Mouse (Mus musculus) brain, embryonic 14.5 days (tissue): ENCODE results near the gene Glrx5. TPM values are rescaled to one million over a fixed set of nuclear protein-coding genes. Genes with fewer than 3 reads are reported as not detected.

Source experiments
- DNase-seq: peaks from one replicate; pipeline ENCODE4 v3.0.0-alpha.2; 2011; ENCODE audit warnings: low read depth
- CTCF ChIP-seq: fragments of 200-500 bp; IDR thresholded peaks from 2 replicates; pipeline ENCODE4 v1.5.1; 2012; ENCODE audit warnings: inconsistent platforms, mild to moderate bottlenecking, moderate library complexity, borderline replicate concordance; ENCODE audit not compliant: insufficient read depth, insufficient read length; ENCODE audit errors: extremely low read depth
- POLR2A ChIP-seq: fragments of 200-500 bp; IDR thresholded peaks from 2 replicates; pipeline ENCODE4 v1.6.1; 2012; ENCODE audit warnings: mild to moderate bottlenecking, inconsistent platforms, borderline replicate concordance; ENCODE audit not compliant: poor library complexity, insufficient read depth, insufficient read length, severe bottlenecking; ENCODE audit errors: extremely low read depth
- polyA plus RNA-seq: library from polyadenylated mRNA; depleted of rRNA; stranded (reverse); fragments of >200 nt; gene quantifications from 2 replicates; pipeline ENCODE4 v1.2.3, GENCODE M21; 2012

Glrx5 gene
- polyA plus RNA-seq, 1 experiment = 71.3 TPM

- TF ChIP-seq CTCF = no peak
- no peak for TF ChIP-seq POLR2A
Observed at GRCm38 (mm10) chr12:105038918-105039317, 6.4 kb downstream of the Glrx5 start.

GRCm38 (mm10) chr12:105039578-105040289, 7.2 kb downstream of the Glrx5 start:
- DNase-seq = no peak
- TF ChIP-seq CTCF (no peak), POLR2A (no peak)

More at GRCm38 (mm10) chr12:105038918-105039317, 6.4 kb downstream of the Glrx5 start:
- no peak for DNase-seq

GRCm38 (mm10) chr12:105040950-105041349, 8.5 kb downstream of the Glrx5 start:
- TF ChIP-seq POLR2A (no peak), CTCF (no peak)
- DNase-seq = no peak

- no peak for DNase-seq
- TF ChIP-seq POLR2A (no peak), CTCF (no peak)
Observed at GRCm38 (mm10) chr12:105043081-105043480, 10.6 kb downstream of the Glrx5 start.

GRCm38 (mm10) chr12:105044775-105045174, 12.3 kb downstream of the Glrx5 start:
- TF ChIP-seq POLR2A = no peak
- no peak for TF ChIP-seq CTCF
- no peak for DNase-seq

- no peak for DNase-seq
- TF ChIP-seq POLR2A (no peak), CTCF (no peak)
Observed at GRCm38 (mm10) chr12:105048301-105048863, 15.9 kb downstream of the Glrx5 start.

- TF ChIP-seq POLR2A = no peak
- no peak for DNase-seq
Observed at GRCm38 (mm10) chr12:105049813-105050212, 17.3 kb downstream of the Glrx5 start.

- peak; percentile 79 for DNase-seq
- no peak for TF ChIP-seq POLR2A
- TF ChIP-seq CTCF = peak; percentile 81
Observed at GRCm38 (mm10) chr12:105050898-105051297, 18.4 kb downstream of the Glrx5 start.

GRCm38 (mm10) chr12:105054041-105054440, 21.6 kb downstream of the Glrx5 start:
- no peak for DNase-seq
- TF ChIP-seq POLR2A = no peak
- TF ChIP-seq CTCF = no peak

GRCm38 (mm10) chr12:105055308-105055707, 22.8 kb downstream of the Glrx5 start:
- TF ChIP-seq POLR2A (no peak), CTCF (no peak)
- no peak for DNase-seq

GRCm38 (mm10) chr12:105060006-105060405, 27.5 kb downstream of the Glrx5 start:
- DNase-seq = no peak
- no peak for TF ChIP-seq POLR2A
